Mouse (Mus musculus): ENCODE measurements around the gene Cetn3.

Gene Cetn3

DNA sequence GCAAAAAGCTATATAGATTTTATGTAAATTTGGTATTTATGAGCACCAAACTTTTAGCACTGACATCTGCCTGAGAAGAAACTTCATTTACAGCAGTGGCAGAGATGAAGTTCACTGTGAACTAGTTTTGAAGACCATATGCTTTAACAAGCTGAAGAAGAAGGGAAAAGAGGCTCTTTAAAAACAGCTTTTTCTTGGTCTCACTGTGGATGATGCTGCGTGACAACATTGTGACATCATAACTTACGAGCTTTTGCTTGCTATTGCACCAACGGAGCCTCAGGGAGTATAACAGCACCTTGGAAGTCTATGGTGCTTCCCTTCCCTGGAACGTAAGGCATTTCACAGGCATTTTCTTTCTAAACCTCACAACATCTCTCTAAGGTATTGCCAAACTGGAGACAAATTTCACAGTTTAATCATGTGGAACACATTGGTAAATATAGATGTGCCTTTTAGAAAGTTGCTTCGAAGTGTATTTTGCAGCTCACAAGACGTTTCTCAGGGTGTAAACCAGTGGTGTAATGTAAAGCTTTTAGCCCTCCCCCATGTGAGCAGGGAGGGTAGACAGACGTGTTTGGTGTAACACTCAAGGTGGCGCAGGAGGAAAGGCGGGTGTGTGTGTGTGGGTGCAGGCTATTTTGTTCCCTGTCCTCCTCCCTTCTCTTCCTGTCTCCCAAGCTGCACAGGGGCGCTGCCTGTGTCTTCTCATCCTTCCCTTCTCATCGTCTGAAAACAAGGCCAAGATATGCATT, 41.9 kb downstream of the Cetn3 start:
- no peak for DNase-seq

- DNase-seq: no peak
Measured at GRCm38 (mm10) chr13:81828486-81828885, 45.6 kb downstream of the Cetn3 start.

- no peak for DNase-seq
Measured at GRCm38 (mm10) chr13:81831838-81832237, 49.0 kb downstream of the Cetn3 start.

GRCm38 (mm10) chr13:81836386-81837177, 53.7 kb downstream of the Cetn3 start:
- DNase-seq: no peak

DNA sequence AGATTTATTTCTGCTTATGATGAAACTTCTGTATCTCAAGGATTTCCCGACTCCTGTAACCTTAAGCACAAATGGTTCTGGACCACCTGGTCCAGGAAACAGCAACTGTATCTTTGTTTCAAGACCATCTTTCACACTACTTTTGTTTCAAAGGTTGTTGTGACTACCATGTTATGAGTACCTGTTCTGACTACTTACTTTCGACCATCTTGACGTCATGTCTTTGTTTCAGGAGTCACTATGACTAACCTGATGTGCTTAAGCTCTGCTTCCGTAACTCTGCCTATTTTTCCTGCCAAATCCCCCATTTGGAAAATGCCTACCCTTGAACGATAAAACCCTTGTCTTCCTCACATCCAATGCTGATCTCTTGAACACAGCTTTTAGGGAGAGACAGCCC, 55.1 kb downstream of the Cetn3 start:
- DNase-seq: no peak

DNA sequence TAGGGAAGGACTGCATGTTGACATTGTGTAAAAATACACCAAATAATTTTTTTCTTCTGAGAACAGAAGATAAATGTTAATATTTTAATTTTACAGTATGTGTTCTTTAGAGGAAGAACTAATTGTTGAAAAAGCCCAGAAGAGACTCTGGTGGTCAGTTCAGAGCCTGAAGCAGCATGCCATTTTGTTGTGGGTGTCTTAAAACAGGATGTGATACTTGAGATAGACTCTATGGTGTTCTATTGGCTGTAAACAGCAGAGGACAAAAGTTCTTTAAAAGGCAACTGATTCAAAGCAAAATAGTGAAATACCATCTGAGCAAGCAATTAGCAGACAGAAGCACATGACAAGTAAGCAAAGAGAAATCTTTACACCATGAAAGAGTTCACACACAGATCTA, 56.1 kb downstream of the Cetn3 start:
- DNase-seq: no peak

DNA sequence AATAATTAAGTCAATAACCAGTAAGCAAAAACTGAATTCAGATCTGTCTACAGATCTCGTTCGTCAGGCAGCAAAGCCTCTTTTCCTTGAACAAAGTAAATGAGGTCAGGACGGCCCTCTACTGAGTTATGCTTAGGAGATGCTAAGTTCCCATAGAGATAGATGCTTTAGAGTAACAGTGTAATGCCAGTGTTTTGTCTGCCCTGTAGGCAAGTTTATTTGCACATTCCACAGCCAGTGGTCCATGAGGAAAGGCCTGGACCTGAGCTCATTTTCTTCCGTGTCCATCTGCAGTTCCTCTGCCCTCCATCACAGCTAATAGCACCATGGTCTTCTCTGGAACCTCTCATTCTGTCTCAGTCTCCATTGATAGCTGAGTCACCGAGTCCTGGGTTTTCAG, 57.4 kb downstream of the Cetn3 start:
- DNase-seq: no peak

- DNase-seq: no peak
Measured at GRCm38 (mm10) chr13:81840646-81841045, 57.8 kb downstream of the Cetn3 start.

DNA sequence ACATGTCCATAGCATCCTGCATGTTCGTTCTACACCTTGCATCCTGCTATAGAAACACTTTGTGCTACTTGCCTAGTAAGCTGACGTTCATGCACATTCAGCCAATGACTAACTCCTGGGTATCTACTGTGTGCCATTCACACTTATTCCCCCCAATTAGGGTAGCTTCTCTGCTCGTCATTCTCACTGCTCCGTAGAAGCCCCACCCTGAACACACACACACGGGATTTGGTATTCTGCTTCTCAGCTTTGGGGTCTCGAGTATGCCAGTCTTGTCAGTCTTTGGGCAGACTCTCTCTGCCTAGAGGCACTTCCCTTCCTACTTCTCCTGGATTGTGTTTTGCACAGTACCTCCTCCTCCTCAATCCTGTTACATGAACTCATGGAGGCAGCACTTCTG, 59.4 kb downstream of the Cetn3 start:
- no peak for DNase-seq

Measured in thymus, postnatal 25 days (tissue).